Mouse (Mus musculus): ENCODE measurements around the gene Gm49776. TPM values are rescaled to one million over a fixed set of nuclear protein-coding genes. Genes with fewer than 3 reads are reported as not detected.

The Gm49776 gene
- polyA plus RNA-seq, 2 experiments = 0.53 to 3.4 TPM

GRCm38 (mm10) chr16:18247521-18248399 lies 10.4 kb downstream of the Gm49776 start:
- no peak for ATAC-seq (ENCODE audit: low FRiP score, low read depth)
- H3K4me2 ChIP-seq (replicated peaks; ENCODE audit: low read depth, low read length, severe bottlenecking) = peak overlapping the region; percentile 85
- no peak for DNase-seq (ENCODE audit: low spot score)
- peak overlapping the region; percentile 93 for H3K9ac ChIP-seq (ENCODE audit: low read depth, low read length, severe bottlenecking)
- H3K36me3 ChIP-seq (ENCODE audit: control insufficient read depth, insufficient read depth, low read length) = peaks cover 67% of the 10 kb centered on the region
- TF ChIP-seq POLR2A (IDR thresholded peaks at IDR 0.05; ENCODE audit: borderline replicate concordance, extremely low read depth, insufficient read depth, insufficient read length) = no peak
- H3K27me3 ChIP-seq (ENCODE audit: control insufficient read depth, insufficient read depth, low read length) = no peaks in the 10 kb centered on the region
- H3K4me1 ChIP-seq (ENCODE audit: control insufficient read depth, insufficient read depth, low read length) = peaks cover 28% of the 10 kb centered on the region
- H3K4me3 ChIP-seq (replicated peaks; ENCODE audit: low read length) = peak overlapping the region; percentile 87
- H3K27ac ChIP-seq (replicated peaks; ENCODE audit: low read depth, low read length) = peak overlapping the region; percentile 91
- H3K9me3 ChIP-seq (ENCODE audit: control insufficient read depth, low read length) = no peaks in the 10 kb centered on the region
- 1% methylated on average over 33 of the region's 33 CpGs for WGBS

DNA sequence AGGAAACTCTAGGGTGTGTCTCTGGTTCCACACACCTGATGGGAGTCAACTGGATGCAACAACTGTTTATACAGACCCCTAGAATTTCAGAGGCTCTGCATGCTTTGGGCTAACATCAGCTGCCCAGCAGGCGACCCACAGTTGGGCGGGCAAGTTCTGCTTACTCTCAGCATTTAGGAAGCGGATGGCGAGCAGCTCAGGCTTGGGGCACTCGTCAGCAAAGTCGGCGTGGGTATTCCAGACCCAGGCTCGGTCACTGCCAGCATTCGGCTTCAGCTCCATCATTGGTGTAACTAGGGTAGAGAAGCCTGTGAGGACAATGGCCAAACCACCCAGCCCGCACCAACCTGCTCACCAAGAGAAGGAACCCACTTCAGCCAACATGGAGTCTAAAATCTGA lies 16.5 kb downstream of the Gm49776 start:
- DNase-seq (ENCODE audit: low spot score) (no peak), ATAC-seq (ENCODE audit: low FRiP score, low read depth) (no peak)
- WGBS = 93% methylated on average over 10 of the region's 10 CpGs
- Histone ChIP-seq H3K9me3 (ENCODE audit: control insufficient read depth, low read length) (no peaks in the 10 kb centered on the region), H3K4me3 (replicated peaks; ENCODE audit: low read length) (no peak overlapping the region), H3K27ac (replicated peaks; ENCODE audit: low read depth, low read length) (no peak overlapping the region), H3K36me3 (ENCODE audit: control insufficient read depth, insufficient read depth, low read length) (peaks cover 88% of the 10 kb centered on the region), H3K4me1 (ENCODE audit: control insufficient read depth, insufficient read depth, low read length) (peaks cover 2% of the 10 kb centered on the region; the same call in 1 of the 2 replicates), H3K27me3 (ENCODE audit: control insufficient read depth, insufficient read depth, low read length) (no peaks in the 10 kb centered on the region), H3K4me2 (replicated peaks; ENCODE audit: low read depth, low read length, severe bottlenecking) (no peak overlapping the region), H3K9ac (ENCODE audit: low read depth, low read length, severe bottlenecking) (no peak overlapping the region)
- TF ChIP-seq POLR2A (IDR thresholded peaks at IDR 0.05; ENCODE audit: borderline replicate concordance, extremely low read depth, insufficient read depth, insufficient read length) = no peak

DNA sequence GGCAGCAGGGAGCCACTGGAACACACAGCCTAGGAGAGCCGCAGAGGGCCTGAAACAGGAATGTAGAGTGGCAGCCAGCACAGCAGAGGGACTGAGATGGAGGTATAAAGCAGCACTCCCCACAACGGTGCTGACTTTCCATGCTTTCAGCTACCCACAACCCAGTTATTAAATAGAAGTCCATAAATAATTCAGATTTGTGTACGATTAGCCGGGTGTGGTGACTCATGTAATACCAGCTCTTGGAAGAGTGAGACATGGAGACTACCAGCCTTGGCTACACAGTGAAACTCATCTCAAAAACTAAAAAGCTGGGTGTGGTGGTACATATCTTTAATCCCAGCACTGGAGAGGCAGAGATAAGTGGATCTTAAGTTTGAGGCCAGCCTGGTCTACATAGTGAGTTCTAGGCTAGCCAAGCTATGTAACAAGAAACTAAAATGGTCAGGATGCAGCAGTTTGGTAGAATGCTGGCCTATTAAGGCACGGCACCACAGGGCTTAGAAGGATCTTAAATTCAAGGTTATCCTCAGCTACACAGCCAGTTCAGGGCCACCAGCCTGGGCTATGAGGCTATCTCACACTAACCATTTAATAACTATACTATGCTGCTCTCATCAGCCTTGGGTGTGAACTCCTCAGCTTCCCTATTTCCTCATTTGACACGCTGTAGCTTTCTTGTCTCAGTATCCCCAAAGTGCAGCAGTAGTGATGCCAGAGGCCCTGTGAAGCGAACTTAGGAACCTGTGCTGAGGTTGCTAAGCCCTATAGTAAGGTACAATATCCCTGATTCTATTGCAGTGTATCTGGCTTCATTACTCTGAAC lies 21.2 kb downstream of the Gm49776 start:
- H3K36me3 ChIP-seq (ENCODE audit: control insufficient read depth, insufficient read depth, low read length) = peaks cover 41% of the 10 kb centered on the region
- H3K4me2 ChIP-seq (replicated peaks; ENCODE audit: low read depth, low read length, severe bottlenecking) = no peak overlapping the region
- no peak for TF ChIP-seq POLR2A (IDR thresholded peaks at IDR 0.05; ENCODE audit: borderline replicate concordance, extremely low read depth, insufficient read depth, insufficient read length)
- WGBS = 68% methylated on average over 7 of the region's 7 CpGs
- H3K4me3 ChIP-seq (replicated peaks; ENCODE audit: low read length) = no peak overlapping the region
- no peak for DNase-seq (ENCODE audit: low spot score)
- H3K4me1 ChIP-seq (ENCODE audit: control insufficient read depth, insufficient read depth, low read length) = peaks cover 13% of the 10 kb centered on the region; the same call in 1 of the 2 replicates
- ATAC-seq (ENCODE audit: low FRiP score, low read depth) = no peak
- no peaks in the 10 kb centered on the region for H3K9me3 ChIP-seq (ENCODE audit: control insufficient read depth, low read length)
- H3K27me3 ChIP-seq (ENCODE audit: control insufficient read depth, insufficient read depth, low read length) = no peaks in the 10 kb centered on the region
- 0 out of 2 replicates have a peak overlapping the region, but pooled peaks have one; percentile 71 for H3K27ac ChIP-seq (replicated peaks; ENCODE audit: low read depth, low read length)
- H3K9ac ChIP-seq (ENCODE audit: low read depth, low read length, severe bottlenecking) = no peak overlapping the region

- 4% methylated on average over 19 of the region's 19 CpGs for WGBS
- DNase-seq (ENCODE audit: low spot score) (peak; percentile 68), ATAC-seq (ENCODE audit: low FRiP score, low read depth) (peak; percentile 76)
- TF ChIP-seq POLR2A (IDR thresholded peaks at IDR 0.05; ENCODE audit: borderline replicate concordance, extremely low read depth, insufficient read depth, insufficient read length) = no peak
- no peaks in the 10 kb centered on the region for H3K9me3 ChIP-seq (ENCODE audit: control insufficient read depth, low read length)
- H3K36me3 ChIP-seq (ENCODE audit: control insufficient read depth, insufficient read depth, low read length) = peaks cover 27% of the 10 kb centered on the region
- peak overlapping the region; percentile 71 for H3K27ac ChIP-seq (replicated peaks; ENCODE audit: low read depth, low read length)
- peaks cover 13% of the 10 kb centered on the region; the same call in 1 of the 2 replicates for H3K4me1 ChIP-seq (ENCODE audit: control insufficient read depth, insufficient read depth, low read length)
- H3K9ac ChIP-seq (ENCODE audit: low read depth, low read length, severe bottlenecking) = peak overlapping the region; percentile 86
- H3K4me3 ChIP-seq (replicated peaks; ENCODE audit: low read length) = peak overlapping the region; percentile 83
- peak overlapping the region; percentile 77 for H3K4me2 ChIP-seq (replicated peaks; ENCODE audit: low read depth, low read length, severe bottlenecking)
- H3K27me3 ChIP-seq (ENCODE audit: control insufficient read depth, insufficient read depth, low read length) = no peaks in the 10 kb centered on the region
These were observed 22.6 kb downstream of the Gm49776 start for GRCm38 (mm10) chr16:18235389-18236065.
